Mouse (Mus musculus) cerebellum, postnatal 10 days (tissue): ENCODE measurements around the gene Dkk1.
A peak's percentile ranks its signal among the peaks of the same experiment; 100 is the strongest.

Experiments
- DNase-seq, 2 experiments: peaks; one replicate each; pipeline ENCODE4 v3.0.0; 2021; ENCODE audit warnings: mixed read lengths in 2 of 2

Gene Dkk1

GRCm38 (mm10) chr19:30549044-30549853 is at the start of gene Dkk1:
Dkk1 (minus strand) TSS chr19:30549665.
- peak; percentile 16 to 32 for DNase-seq

- no peak for DNase-seq
Measured at GRCm38 (mm10) chr19:30586366-30586765, 36.9 kb upstream of the Dkk1 start.

GRCm38 (mm10) chr19:30564516-30564915 is 15.1 kb upstream of the Dkk1 start:
- no peak for DNase-seq

GRCm38 (mm10) chr19:30563876-30564275 is 14.4 kb upstream of the Dkk1 start:
- DNase-seq = no peak

- no peak for DNase-seq
Measured at GRCm38 (mm10) chr19:30558024-30558423, 8.6 kb upstream of the Dkk1 start.

- peak; percentile 85 to 91 for DNase-seq
Measured at GRCm38 (mm10) chr19:30554467-30554881, 5.0 kb upstream of the Dkk1 start.

GRCm38 (mm10) chr19:30553740-30554139 is 4.3 kb upstream of the Dkk1 start:
- peak in 1 of 2 experiments; percentile 6 for DNase-seq

- DNase-seq = no peak
Measured at GRCm38 (mm10) chr19:30552260-30552659, 2.8 kb upstream of the Dkk1 start.

- DNase-seq = peak; percentile 13 to 22
Measured at GRCm38 (mm10) chr19:30549854-30550647, 586 bp upstream of the Dkk1 start.

GRCm38 (mm10) chr19:30548411-30549043 is 938 bp downstream of the Dkk1 start:
- DNase-seq = peak; percentile 14 to 21

GRCm38 (mm10) chr19:30539365-30539941 is 10.0 kb downstream of the Dkk1 start:
- DNase-seq = peak; percentile 23 to 34

- DNase-seq = no peak
Measured at GRCm38 (mm10) chr19:30516771-30517170, 32.7 kb downstream of the Dkk1 start.

- DNase-seq = no peak
Measured at GRCm38 (mm10) chr19:30510481-30510880, 39.0 kb downstream of the Dkk1 start.

- DNase-seq = no peak
Measured at GRCm38 (mm10) chr19:30505497-30505896, 44.0 kb downstream of the Dkk1 start.
